Mouse (Mus musculus) megakaryocyte-erythroid progenitor cell, adult 5-6 weeks (primary cell): ENCODE measurements around the gene Igf1r. TPM values are rescaled to one million over a fixed set of nuclear protein-coding genes. Genes with fewer than 3 reads are reported as not detected.

Experiments
- ATAC-seq: replicated peaks from 2 replicates; pipeline ENCODE4 v1.8.0; 2016; ENCODE audit warnings: mild to moderate bottlenecking, inconsistent platforms; ENCODE audit not compliant: severe bottlenecking, poor library complexity, low FRiP score, low TSS enrichment
- total RNA-seq, 2 experiments: library from RNA; stranded (forward) in 1 of 2; stranded (reverse) in 1 of 2; fragments of 200-1000, 215-1000 nt in 1 of 2; fragments of >200 nt in 1 of 2; fragmentation: Nextera tagmentation in 1 of 2; gene quantifications; 2 replicates each; pipeline ENCODE4 v1.2.3; 2014 to 2017

The Igf1r gene
- total RNA-seq, 2 experiments from 2014 or later: 21.4 to 40.8 TPM

GRCm38 (mm10) chr7:68030846-68031245 lies 78.2 kb downstream of the Igf1r start:
- ATAC-seq: no peak

GRCm38 (mm10) chr7:68036527-68036926 lies 83.9 kb downstream of the Igf1r start:
- ATAC-seq: no peak

GRCm38 (mm10) chr7:68038846-68039245 lies 86.2 kb downstream of the Igf1r start:
- ATAC-seq: no peak

GRCm38 (mm10) chr7:68039550-68039949 lies 86.9 kb downstream of the Igf1r start:
- peak; percentile 89 for ATAC-seq

- no peak for ATAC-seq
Observed at GRCm38 (mm10) chr7:68044621-68045020, 92.0 kb downstream of the Igf1r start.

GRCm38 (mm10) chr7:68047152-68047551 lies 94.5 kb downstream of the Igf1r start:
- no peak for ATAC-seq

- ATAC-seq: no peak
Observed at GRCm38 (mm10) chr7:68048532-68048931, 95.9 kb downstream of the Igf1r start.

- no peak for ATAC-seq
Observed at GRCm38 (mm10) chr7:68049048-68049447, 96.4 kb downstream of the Igf1r start.

GRCm38 (mm10) chr7:68053002-68053624 lies 100.5 kb downstream of the Igf1r start:
- ATAC-seq: no peak

GRCm38 (mm10) chr7:68054498-68054897 lies 101.9 kb downstream of the Igf1r start:
- ATAC-seq: no peak

GRCm38 (mm10) chr7:68054956-68055355 lies 102.3 kb downstream of the Igf1r start:
- peak; percentile 63 for ATAC-seq

GRCm38 (mm10) chr7:68057010-68057409 lies 104.4 kb downstream of the Igf1r start:
- no peak for ATAC-seq

- no peak for ATAC-seq
Observed at GRCm38 (mm10) chr7:68059690-68060089, 107.1 kb downstream of the Igf1r start.

GRCm38 (mm10) chr7:68061434-68061833 lies 108.8 kb downstream of the Igf1r start:
- no peak for ATAC-seq

GRCm38 (mm10) chr7:68062170-68062848 lies 109.7 kb downstream of the Igf1r start:
- ATAC-seq: peak; percentile 17; the same call in 1 of the 2 replicates

- ATAC-seq: peak; percentile 84
Observed at GRCm38 (mm10) chr7:68062849-68063208, 110.2 kb downstream of the Igf1r start.

GRCm38 (mm10) chr7:68063711-68064110 lies 111.1 kb downstream of the Igf1r start:
- no peak for ATAC-seq

GRCm38 (mm10) chr7:68064120-68064519 lies 111.5 kb downstream of the Igf1r start:
- no peak for ATAC-seq

GRCm38 (mm10) chr7:68064647-68065362 lies 112.2 kb downstream of the Igf1r start:
- no peak for ATAC-seq

GRCm38 (mm10) chr7:68065904-68066303 lies 113.3 kb downstream of the Igf1r start:
- no peak for ATAC-seq

GRCm38 (mm10) chr7:68067321-68067720 lies 114.7 kb downstream of the Igf1r start:
- no peak for ATAC-seq
